Mouse (Mus musculus) left cerebral cortex, adult 8-10 months (tissue): ENCODE results near the gene Zfp212. TPM values are rescaled to one million over a fixed set of nuclear protein-coding genes. Genes with fewer than 3 reads are reported as not detected.
"Not testable (repeated sequence)": the region's sequence is repeated elsewhere in the genome, so short reads cannot be mapped to it uniquely, and the experiment has no call there.

ENCODE experiments used
- DNase-seq, 2 experiments: peaks; one replicate each; pipeline ENCODE4 v3.0.0; 2022; ENCODE audit warnings: low spot score in 2 of 2
- total RNA-seq, 4 experiments: library from RNA; stranded (reverse); gene quantifications; 2 replicates each; pipeline ENCODE4 v1.2.4; 2022

Zfp212 gene
- total RNA-seq, 4 experiments from 2014 or later: 17.5 to 19.1 (median 18.2) TPM

GRCm38 (mm10) chr6:47942461-47942860, 22.2 kb downstream of the Zfp212 start:
- DNase-seq: no peak

- DNase-seq: peak in 1 of 2 experiments; percentile 32
Observed at GRCm38 (mm10) chr6:47943021-47943691, 22.9 kb downstream of the Zfp212 start.

DNA sequence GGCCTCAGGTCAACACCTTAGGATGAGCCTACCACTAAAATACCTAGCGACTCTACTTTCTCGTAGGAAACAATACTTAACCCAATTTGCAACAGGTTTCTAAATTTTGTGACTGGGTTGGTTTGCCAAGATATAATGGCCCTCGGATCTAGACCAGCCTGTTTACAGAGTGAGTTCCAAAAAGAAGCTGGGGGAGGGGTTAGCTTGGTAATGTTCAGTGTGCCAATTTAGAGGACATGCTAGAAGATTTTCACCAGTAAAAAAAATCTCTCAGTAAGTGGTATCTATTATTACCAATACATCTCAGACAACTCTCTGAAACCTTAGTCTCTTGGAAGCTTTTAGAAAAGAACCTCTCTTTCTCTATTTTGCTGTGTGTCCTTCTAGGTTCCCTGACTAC, 23.4 kb downstream of the Zfp212 start:
- DNase-seq: no peak

GRCm38 (mm10) chr6:47947388-47947787, 27.1 kb downstream of the Zfp212 start:
- no peak for DNase-seq

GRCm38 (mm10) chr6:47953191-47953726, 33.0 kb downstream of the Zfp212 start, which contains the start of gene Zfp956:
Gene Zfp956, plus strand, starts transcription at chr6:47953390.
- peak; percentile 92 to 94 for DNase-seq

DNA sequence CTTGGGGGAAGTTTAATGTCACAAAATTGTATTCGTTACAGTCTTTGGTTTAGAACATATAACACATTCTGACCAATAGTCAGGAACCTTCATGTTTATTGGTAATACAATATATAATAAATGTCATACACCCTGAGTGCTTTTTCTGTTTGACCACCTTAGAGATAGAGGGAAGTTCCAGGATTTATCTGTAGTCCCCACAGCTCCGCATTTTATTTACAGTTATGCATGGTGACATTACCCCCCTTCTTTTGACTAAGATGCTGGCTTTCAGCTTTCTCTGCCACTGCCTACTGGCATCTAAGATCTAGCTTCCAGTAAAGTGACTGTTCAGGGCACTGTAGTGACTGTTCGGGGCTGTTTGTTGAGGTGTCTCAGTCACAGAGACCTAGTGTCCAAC, 34.1 kb downstream of the Zfp212 start:
- DNase-seq: no peak

DNA sequence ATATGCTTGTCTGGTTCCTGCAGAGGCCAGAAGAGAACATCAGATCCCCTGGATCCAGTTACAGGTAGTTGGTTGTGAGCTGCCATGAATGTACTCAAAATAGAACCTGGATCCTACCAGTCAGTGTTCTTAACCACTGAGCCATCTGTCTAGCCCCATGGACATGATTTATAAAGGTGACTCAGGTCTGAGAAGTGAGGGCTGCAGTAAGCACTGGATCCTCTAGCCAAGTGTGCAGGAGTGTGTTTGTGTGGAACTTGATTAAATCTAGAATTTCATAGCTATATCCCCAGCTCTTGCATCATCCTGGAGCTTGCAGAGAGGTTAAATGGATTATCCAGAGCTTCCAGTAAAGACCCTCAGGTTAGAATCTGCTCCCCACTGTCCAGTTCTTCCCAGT, 37.5 kb downstream of the Zfp212 start:
- DNase-seq: no peak

GRCm38 (mm10) chr6:47960685-47961421, 40.6 kb downstream of the Zfp212 start:
- no peak for DNase-seq

DNA sequence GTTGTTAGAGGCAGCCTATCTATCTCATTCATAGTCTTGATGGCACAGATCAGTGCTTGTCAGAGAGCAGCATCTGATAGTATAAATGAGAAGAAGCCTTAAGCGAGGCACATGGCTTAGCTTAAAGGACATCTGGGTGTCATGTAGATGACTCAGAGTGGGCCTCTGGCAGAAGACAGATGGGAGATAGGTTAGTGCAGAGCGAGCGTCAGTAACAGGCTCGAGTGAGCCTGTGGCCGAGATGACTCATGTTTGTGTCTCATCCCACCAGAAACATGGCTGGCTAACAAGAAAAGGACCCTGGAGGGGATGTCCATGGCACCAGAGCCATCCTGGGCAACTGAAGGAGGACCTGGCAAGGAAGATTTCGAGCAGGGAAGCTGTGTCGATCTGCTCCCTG, 42.8 kb downstream of the Zfp212 start:
- DNase-seq: peak in 1 of 2 experiments; percentile 55

- not testable (repeated sequence) for DNase-seq
Observed at GRCm38 (mm10) chr6:47968166-47968565, 47.9 kb downstream of the Zfp212 start.

GRCm38 (mm10) chr6:47974599-47974998, 54.3 kb downstream of the Zfp212 start:
- DNase-seq: no peak

- DNase-seq: peak; percentile 58 to 78
Observed at GRCm38 (mm10) chr6:47978897-47979368, 58.7 kb downstream of the Zfp212 start.

Other genes with a start within 250 kb of the Zfp212 start
- 10 to 100 TPM; 42.0 to 49.3 (median 47.7) TPM for gene Pdia4, start 107.0 kb upstream of the Zfp212 start, total RNA-seq
- gene Zfp786, start 89.6 kb upstream of the Zfp212 start, total RNA-seq: 1 to 10 TPM; 5.5 to 7.1 (median 6.1) TPM
- 10 to 100 TPM; 19.2 to 24.5 (median 20.1) TPM for gene Zfp398, start 84.8 kb upstream of the Zfp212 start, total RNA-seq
- gene Zfp282, start 43.3 kb upstream of the Zfp212 start, total RNA-seq: 10 to 100 TPM; 11.0 to 13.4 (median 11.8) TPM
- gene Zfp956, start 32.9 kb downstream of the Zfp212 start, total RNA-seq: 10 to 100 TPM; 20.0 to 24.1 (median 21.1) TPM
- 10 to 100 TPM; 38.6 to 41.1 (median 39.2) TPM for gene Zfp777, start 128.4 kb downstream of the Zfp212 start, total RNA-seq
- gene Zfp746, start 166.1 kb downstream of the Zfp212 start, total RNA-seq: 10 to 100 TPM; 30.4 to 35.2 (median 32.0) TPM